Mouse (Mus musculus) brown adipose tissue, adult 24 weeks (tissue): ENCODE measurements around the gene Iqcj. TPM values are rescaled to one million over a fixed set of nuclear protein-coding genes. Genes with fewer than 3 reads are reported as not detected.
A peak's percentile ranks its signal among the peaks of the same experiment; 100 is the strongest.

ENCODE experiments used
- H3K27ac ChIP-seq: fragments of 200-500 bp; replicated peaks from 2 replicates; pipeline ENCODE4 v1.5.1; 2012; ENCODE audit warnings: low read depth, mild to moderate bottlenecking, low read length
- H3K4me1 ChIP-seq: fragments of 200-500 bp; 2 replicates; pipeline ENCODE4 v1.6.1; 2012; ENCODE audit warnings: low read length, mixed read lengths; ENCODE audit not compliant: control insufficient read depth, insufficient read depth, insufficient read length
- H3K4me3 ChIP-seq: fragments of 200-500 bp; 2 replicates; pipeline ENCODE4 v1.5.1; 2012; ENCODE audit warnings: low read depth, mild to moderate bottlenecking, low read length, moderate library complexity; ENCODE audit not compliant: insufficient read depth
- polyA plus RNA-seq: library from polyadenylated mRNA; stranded (reverse); fragments of >200 nt; gene quantifications from 2 replicates; pipeline ENCODE4 v1.2.4, GENCODE M21; 2012; ENCODE audit not compliant: missing spikeins, insufficient read depth, insufficient read length

Iqcj gene
- polyA plus RNA-seq, 1 experiment, result not detected

DNA sequence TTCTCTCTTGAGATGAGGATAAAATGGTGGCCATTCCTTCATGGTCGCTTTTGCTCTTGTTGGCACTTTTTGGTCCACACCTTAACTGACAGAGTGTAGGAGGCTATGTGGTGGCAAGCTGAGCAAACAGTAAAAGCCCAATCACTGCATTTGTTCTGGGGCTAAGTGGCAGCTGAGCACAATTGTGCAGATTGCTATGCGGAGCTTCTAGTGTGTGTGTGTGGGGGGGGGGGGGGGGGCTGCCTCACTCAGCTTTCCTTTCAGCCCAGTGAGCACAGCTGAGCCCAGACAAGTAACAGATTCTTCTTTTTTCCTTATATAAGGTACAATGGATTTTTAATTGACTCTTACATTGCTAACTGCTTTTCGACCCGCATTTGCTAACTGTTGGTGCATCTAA is 110.4 kb downstream of the Iqcj start:
- Histone ChIP-seq H3K4me3 (no peak overlapping the region), H3K4me1 (no peaks in the 10 kb centered on the region), H3K27ac (no peak overlapping the region)

DNA sequence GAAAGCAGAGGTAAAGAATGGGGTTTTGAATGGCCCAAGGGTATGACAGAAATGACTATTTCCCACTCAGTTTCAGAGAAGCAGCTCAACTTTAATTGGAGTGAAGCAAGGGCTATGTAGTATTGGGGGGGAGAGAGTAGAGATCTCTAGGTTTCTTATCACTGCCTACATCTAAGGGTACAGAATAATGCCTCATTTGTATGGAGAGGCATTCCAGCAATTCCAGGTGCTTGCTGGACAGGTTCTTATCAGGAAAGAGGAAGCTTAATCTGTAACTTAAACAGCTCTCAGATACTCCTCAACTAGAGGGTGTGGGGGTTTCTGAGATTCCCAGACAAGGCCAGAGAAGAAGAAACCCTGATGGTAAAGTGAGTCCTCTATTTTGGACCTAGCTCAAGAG is 120.3 kb downstream of the Iqcj start:
- no peaks in the 10 kb centered on the region for H3K4me1 ChIP-seq
- H3K4me3 ChIP-seq, result no peak overlapping the region
- H3K27ac ChIP-seq, result no peak overlapping the region

DNA sequence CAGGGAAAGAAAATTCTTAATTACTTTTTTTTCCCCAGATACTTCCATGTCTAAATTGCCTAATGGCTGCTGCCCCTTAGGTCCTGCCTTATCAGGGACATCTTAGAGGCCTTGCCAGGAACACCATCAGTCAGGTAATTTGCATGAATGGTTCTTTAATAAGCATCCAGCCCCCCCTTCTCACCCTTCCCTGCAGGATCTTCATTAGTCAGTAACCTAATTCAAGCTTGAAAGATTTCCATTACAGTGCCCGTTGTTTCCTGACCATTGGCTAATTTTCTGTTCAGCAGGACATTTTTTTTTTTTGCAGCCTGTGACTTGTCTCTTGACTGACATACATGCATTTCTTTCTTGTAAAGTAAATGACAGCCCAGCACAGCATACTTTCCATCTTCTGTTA is 123.8 kb downstream of the Iqcj start:
- no peak overlapping the region for H3K27ac ChIP-seq

DNA sequence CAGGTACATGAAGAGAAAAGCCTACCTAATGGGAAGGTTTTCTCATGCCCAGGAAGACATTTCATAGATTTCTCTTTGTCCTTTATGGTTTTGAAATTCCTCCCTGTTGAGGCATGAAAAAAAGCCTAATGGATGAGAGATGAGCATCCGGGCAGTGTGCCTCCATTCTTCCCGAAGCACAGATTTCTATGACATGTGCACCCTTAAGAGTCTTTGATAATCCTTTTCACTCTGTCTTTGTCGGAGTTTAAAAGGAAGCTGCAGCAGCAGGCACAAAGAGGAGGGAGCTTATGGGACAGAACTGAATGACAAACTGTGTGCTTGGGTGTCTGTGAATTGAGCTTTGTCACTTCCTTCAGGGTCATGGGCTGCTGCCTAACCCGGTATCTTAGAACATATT is 127.4 kb downstream of the Iqcj start:
- Histone ChIP-seq H3K27ac (no peak overlapping the region), H3K4me3 (no peak overlapping the region), H3K4me1 (no peaks in the 10 kb centered on the region)

More for the DNA sequence above, 123.8 kb downstream of the Iqcj start:
- H3K4me1 ChIP-seq, result no peaks in the 10 kb centered on the region
- H3K4me3 ChIP-seq, result no peak overlapping the region

DNA sequence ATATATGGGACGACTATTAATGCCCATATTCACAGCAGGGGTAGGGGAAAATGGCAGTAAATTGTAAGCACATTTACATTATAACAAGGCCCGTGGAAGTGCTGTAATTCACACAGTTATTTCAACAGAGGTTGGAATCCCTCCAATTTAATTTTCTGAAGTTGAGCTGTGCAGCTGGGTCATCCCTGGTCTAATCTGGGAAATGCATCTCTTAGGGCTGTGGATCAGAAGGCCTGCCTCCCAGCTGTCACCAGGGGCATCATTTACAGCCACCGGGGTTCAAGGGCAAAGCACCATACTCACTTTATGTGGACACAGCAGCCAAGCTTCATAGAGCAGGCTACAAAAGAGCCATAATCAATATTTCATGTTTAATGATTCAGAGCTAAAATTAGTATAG is 144.1 kb downstream of the Iqcj start:
- Histone ChIP-seq H3K4me1 (no peaks in the 10 kb centered on the region), H3K27ac (no peak overlapping the region), H3K4me3 (no peak overlapping the region)

DNA sequence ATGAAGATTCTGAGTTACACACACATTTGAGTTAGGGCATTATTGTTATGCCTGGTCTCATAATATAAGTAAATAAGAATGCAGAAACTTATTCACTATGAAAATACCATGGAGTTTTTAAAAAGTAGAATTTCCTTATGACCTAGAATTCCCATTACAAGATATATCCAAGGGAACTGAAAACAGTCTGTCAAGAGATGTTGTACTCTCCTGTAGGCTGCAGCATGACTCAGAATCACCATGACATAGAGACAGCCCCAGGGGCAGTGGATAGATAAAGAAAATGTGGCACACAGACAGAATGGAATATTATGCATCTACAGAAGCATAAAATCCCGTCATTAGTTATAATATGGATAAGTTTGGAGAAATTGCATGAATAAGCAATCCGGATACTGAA is 150.9 kb downstream of the Iqcj start:
- Histone ChIP-seq H3K4me3 (no peak overlapping the region), H3K4me1 (no peaks in the 10 kb centered on the region), H3K27ac (no peak overlapping the region)

DNA sequence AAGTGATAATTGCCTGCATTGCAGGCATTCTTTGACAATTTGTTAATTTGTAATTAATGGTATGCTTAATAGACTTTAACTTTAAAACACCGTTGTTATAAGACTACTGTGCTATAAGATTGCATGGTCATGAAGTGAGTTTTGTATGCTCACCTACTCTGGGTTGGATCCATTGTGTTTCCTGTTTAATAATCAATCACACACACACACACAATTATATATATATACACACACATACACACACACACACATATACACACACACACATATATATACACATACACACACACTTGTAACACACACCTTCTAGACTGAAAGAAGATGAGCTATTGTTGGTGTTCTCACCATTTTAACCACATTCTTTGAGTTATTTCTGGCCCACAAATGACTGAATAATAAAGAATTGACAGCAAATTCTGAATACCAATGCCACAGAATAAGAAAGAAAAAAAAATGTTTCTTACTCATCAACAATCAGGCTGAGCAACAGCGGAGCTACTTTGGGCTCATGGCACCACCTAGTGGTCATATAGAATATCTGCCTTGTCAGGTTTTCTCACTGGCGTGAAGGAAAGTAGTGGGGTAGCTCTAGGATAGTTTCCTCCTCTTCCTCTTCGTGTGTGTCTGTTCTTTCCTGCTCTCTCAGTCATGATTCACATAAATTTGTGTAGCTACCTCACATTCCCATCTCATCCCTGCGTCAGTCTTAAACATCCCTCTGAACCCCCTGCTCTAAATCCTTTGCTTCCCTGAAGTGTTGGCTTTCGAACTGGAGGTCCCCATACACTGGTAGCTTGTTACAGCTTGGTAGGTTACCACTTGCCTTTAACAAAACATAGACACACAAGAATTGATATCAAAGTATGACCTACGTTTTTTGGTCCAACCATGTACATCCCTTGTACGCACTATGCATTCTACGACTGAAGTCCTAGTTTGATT is 153.7 kb downstream of the Iqcj start:
- Histone ChIP-seq H3K27ac (no peak overlapping the region), H3K4me1 (no peaks in the 10 kb centered on the region), H3K4me3 (no peak overlapping the region)

DNA sequence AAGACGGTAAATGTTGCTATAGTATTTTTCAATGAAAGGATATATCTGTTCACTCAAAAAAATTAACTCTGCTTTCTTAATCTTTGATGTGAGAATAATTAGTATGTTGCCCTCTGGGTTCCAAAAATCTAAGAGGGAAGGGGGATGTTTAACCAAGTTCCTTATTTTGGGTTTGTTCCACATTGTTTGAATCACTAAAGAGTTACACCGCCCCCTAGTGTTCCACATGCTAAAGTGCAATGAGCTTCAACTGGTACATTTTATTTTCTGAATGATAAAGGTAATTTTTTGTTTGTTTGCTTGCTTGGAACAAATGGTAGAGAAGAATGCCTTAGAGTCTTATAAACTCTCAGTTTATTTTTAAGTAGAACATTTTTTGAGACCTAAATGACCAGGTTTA is 161.5 kb downstream of the Iqcj start:
- no peaks in the 10 kb centered on the region for H3K4me1 ChIP-seq
- H3K27ac ChIP-seq, result no peak overlapping the region
- H3K4me3 ChIP-seq, result no peak overlapping the region

DNA sequence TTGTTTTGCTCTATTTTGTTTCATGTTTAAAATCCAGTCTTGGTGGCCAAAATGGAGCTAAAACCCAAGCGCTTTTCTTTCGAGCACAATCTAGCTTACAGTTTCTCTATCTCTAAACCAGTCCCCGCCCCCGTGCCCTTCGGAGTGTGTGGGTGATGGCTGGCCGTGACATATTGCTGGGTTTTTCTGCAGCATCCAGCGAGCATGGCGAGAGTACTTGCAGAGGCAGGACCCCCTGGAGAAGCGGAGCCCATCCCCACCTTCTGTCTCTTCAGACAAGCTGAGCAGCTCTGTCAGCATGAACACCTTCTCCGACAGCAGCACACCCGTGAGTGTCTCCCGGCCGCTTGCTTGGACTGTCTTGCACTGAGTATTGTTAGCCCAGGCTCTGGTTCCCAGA is 163.1 kb downstream of the Iqcj start:
- no peaks in the 10 kb centered on the region for H3K4me1 ChIP-seq
- H3K4me3 ChIP-seq, result no peak overlapping the region
- H3K27ac ChIP-seq, result no peak overlapping the region

DNA sequence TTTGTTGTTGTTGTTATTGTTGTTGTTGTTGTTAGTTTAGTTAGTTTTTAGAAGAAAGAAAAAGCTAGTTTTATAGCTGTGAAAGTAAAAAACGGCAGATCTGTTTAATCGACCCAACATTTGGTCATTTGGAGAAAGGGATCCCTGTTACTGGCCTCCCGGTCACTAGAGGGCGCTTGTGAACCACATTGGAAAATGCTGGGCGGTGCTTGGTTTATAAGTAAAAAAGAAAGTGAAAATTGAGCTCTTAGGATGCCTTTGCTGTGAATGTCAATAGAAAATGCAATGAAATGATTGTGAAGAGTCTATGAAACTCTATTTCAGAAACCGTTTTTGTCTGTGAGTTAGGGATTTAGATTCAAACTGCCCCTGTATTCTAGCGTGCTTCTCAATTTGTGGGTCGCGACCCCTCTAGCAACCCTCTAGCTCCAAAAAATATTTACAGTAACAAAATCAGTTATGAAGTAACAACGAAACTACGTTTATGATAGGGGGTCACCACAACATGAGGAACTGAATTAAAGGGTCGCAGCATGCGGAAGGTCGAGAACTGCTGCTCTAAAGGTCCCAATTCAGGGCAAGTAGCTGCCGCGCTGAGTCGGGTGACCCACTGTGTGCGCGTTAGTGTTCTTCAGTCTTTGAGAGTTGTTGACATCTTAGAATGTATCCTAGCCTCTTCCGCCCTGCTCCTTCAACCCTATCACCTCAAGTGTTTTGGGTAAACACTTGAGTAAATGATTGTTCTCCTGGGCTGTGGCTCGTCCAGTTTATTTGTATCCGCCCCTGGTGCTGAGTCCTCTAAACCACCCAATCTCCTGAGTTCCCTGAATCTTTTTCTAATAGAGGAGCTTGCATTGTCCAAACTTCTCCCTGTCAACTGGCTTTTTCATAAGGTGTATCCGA is 164.6 kb downstream of the Iqcj start:
- H3K4me1 ChIP-seq, result no peaks in the 10 kb centered on the region
- H3K4me3 ChIP-seq, result peak overlapping the region; percentile 60
- 0 out of 2 replicates have a peak overlapping the region, but pooled peaks have one; percentile 3 for H3K27ac ChIP-seq

DNA sequence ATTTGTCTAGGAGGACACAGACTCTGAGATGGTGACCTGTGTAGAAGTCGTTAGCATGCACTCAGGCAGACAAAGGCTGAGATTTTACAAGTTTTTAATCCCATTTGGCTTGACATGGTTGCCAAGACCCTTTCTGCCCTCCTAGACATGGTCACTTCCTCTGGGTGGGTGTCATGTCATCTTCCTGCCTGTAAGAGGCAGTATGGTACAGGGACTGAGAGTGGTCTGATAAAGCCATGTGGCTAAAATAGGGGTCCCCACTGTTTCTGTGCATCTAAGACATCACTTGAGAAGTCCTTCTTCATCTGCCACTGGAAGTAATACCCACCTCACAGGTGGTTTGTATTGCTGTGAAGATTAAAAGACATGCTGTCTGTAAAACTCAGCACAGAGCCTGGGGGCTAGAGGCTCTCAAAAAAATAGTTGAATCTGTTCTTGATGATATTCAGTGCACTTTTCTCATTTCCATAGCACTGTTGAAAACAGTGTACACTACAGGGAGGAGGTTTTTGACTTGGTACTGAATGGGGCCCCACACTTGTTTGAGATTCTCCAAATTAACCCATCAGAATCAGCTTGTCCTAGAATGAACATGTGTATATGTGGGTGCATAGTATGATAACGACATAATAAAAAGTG is 167.3 kb downstream of the Iqcj start:
- H3K4me3 ChIP-seq, result no peak overlapping the region
- H3K27ac ChIP-seq, result no peak overlapping the region
- no peaks in the 10 kb centered on the region for H3K4me1 ChIP-seq

DNA sequence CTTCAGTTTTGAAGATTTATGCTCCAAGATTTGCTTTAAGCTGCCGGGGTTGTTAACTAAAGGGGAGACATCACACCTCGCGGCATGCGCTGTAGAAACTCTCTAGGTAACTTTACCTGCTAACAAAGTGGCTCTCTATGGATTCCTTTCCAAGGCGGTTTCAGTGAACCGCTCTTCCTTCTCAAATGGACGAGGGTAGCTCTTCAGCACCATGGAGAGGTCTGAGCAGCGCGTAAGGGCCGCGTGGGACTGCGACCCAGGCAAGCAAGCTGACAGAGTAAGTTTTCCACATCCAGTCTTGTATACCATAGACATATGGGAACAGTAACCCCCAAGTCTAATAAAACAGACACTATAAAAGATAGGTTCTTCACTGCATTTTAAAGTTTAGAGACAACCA is 172.7 kb downstream of the Iqcj start, which contains the start of gene Schip1:
TSS of gene Schip1 (plus strand) at position 72 of the 400 bp plus-strand sequence.
- Histone ChIP-seq H3K27ac (no peak within 1 kb of the TSS), H3K4me3 (no peak within 1 kb of the TSS)

DNA sequence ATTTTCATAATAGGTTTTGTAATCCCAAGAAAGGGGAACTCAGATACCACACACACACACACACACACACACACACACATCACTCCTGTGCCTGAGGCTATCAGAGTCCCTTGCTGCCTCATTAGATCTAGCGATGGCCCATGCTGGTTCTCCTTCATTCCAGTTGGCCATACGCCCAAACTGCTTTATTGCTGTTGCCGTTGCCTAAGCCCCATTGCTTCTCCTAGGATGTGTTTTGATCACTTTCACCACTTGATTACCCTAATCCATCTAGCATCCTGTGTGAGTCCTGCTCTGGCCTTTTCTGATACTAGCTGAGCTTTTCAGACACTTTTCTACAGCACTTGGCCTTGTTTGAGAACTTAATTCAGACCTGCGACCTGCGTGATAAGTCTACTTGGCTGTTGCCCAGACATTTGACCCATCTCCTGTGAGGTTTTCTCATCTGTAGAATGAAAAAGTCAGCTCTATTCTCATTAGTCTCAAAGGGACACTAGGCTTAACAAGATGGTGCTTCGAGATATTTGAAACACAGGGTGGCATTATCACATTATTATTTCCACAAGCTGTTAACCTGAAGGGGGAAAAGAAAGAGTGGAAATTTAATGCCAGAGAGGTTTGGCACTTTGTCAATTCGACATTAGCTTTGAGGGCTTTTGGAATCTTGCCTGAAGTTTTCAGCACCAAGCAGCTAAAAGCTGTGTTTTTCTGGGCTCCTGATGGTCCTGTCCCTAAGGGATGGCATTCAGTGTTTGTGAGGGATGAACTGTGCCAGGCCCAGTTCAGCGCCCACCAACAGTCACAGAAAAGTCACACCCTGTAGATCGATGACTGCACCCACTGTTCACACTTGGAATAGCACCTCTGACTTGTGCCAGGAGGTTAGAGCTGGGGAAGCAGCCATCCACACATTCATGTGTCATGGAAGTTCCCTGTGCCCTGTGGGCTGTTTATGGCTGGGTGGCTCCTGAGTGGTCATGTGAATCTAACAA is 179.7 kb downstream of the Iqcj start:
- Histone ChIP-seq H3K4me3 (no peak overlapping the region), H3K4me1 (no peaks in the 10 kb centered on the region), H3K27ac (no peak overlapping the region)

More for the DNA sequence above, 172.7 kb downstream of the Iqcj start, which contains the start of gene Schip1:
- no peaks in the 10 kb centered on the region for H3K4me1 ChIP-seq

DNA sequence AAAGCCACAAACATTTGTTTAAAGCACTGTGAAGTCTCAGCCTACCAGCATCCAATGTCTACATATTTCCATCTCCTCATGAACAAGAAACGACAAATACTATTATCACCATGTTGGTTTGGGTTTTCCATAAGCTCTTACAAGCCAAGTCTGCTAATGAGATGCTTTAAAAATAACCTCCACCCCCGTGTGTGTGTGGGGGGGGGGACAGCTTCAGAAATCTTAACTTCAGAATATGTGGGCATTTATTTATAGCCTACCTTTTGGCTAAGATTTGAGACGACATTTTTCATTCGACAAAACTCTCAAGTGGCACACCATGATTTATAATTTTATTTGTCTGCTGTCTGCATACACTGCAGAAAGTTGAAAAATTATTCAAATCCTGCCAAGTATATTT is 185.4 kb downstream of the Iqcj start:
- no peak overlapping the region for H3K4me3 ChIP-seq
- no peak overlapping the region for H3K27ac ChIP-seq

More for the DNA sequence above, 185.4 kb downstream of the Iqcj start:
- no peaks in the 10 kb centered on the region for H3K4me1 ChIP-seq
